In genomic region chr3:39335612-39336230, GRCm38 (mm10) we compare ENCODE assay signal across 14 mouse cellular contexts.
"Had no signal": no experiment of that assay in that cellular context is flagged by ENCODE, and none has a peak within 500 bp of the region (broad histone marks: within the 10 kb centered on the region; RNA-seq: fewer than 3 reads in every experiment).

No protein-coding gene starts in this region.

- H3K4me1 ChIP-seq: liver, embryonic 13.5 days; neural tube, embryonic 15.5 days had no signal

- H3K27ac ChIP-seq: hindbrain, postnatal 0 days; limb, embryonic 12.5 days; liver, embryonic 13.5 days; midbrain, embryonic 10.5 days; neural tube, embryonic 15.5 days had no signal

- H3K9ac ChIP-seq: limb, embryonic 12.5 days; liver, embryonic 13.5 days; liver, postnatal 0 days; neural tube, embryonic 15.5 days had no signal

- DNase-seq: kidney, adult 11 months; kidney, postnatal 10 days; liver; liver, embryonic 13.5 days; liver, postnatal 0 days; lung, postnatal 36 days; midbrain, embryonic 14.5 days; thymus, adult 2 months; thymus, postnatal 25 days had no signal

- ATAC-seq: hindbrain, postnatal 0 days; liver, postnatal 0 days had no signal

- H3K36me3 ChIP-seq: limb, embryonic 12.5 days; liver, embryonic 13.5 days; midbrain, embryonic 10.5 days; neural tube, embryonic 15.5 days had no signal

- H3K27me3 ChIP-seq: limb, embryonic 12.5 days; liver, embryonic 13.5 days; neural tube, embryonic 15.5 days had no signal

- H3K4me3 ChIP-seq: limb, embryonic 12.5 days; liver, embryonic 13.5 days; midbrain, embryonic 10.5 days; myocyte; neural tube, embryonic 15.5 days had no signal

- H3K4me2 ChIP-seq: limb, embryonic 12.5 days; liver, embryonic 13.5 days; neural tube, embryonic 15.5 days had no signal

- H3K9me3 ChIP-seq: liver, embryonic 13.5 days; neural tube, embryonic 15.5 days had no signal
